Mouse (Mus musculus) stomach, embryonic 14.5 days (tissue): ENCODE results near the gene Rela. TPM values are rescaled to one million over a fixed set of nuclear protein-coding genes. Genes with fewer than 3 reads are reported as not detected.
A peak's percentile ranks its signal among the peaks of the same experiment; 100 is the strongest.

Source experiments
- ATAC-seq: fragments of 200-750 bp; cut with Nextera tagmentation; 2 replicates; pipeline ENCODE4 v1.8.0; 2017; ENCODE audit warnings: low read depth, moderate TSS enrichment; ENCODE audit not compliant: insufficient number of reproducible peaks, insufficient read depth, low FRiP score
- H3K27ac ChIP-seq: fragments of 300-500 bp; sonication (generic); 2 replicates; pipeline ENCODE4 v1.5.1; 2014; ENCODE audit warnings: mild to moderate bottlenecking, low read length, moderate library complexity, mixed read lengths
- H3K27me3 ChIP-seq: fragments of 300-500 bp; sonication (generic); 2 replicates; pipeline ENCODE4 v1.6.1; 2014; ENCODE audit warnings: low read length, control low read depth, mixed read lengths; ENCODE audit not compliant: control insufficient read depth, insufficient read depth
- H3K36me3 ChIP-seq: fragments of 300-500 bp; sonication (generic); 2 replicates; pipeline ENCODE4 v1.6.1; 2014; ENCODE audit warnings: mild to moderate bottlenecking, control low read depth, low read length, moderate library complexity, mixed read lengths; ENCODE audit not compliant: control insufficient read depth, insufficient read depth
- H3K4me1 ChIP-seq: fragments of 300-500 bp; sonication (generic); 2 replicates; pipeline ENCODE4 v1.6.1; 2014; ENCODE audit warnings: low read length, control low read depth, mixed read lengths; ENCODE audit not compliant: control insufficient read depth, insufficient read depth
- H3K4me2 ChIP-seq: fragments of 300-500 bp; sonication (generic); replicated peaks from 2 replicates; pipeline ENCODE4 v1.6.1; 2014; ENCODE audit warnings: low read depth, low read length, control low read depth
- H3K4me3 ChIP-seq: fragments of 300-500 bp; sonication (generic); 2 replicates; pipeline ENCODE4 v1.5.1; 2014; ENCODE audit warnings: low read depth, low read length, control low read depth
- H3K9ac ChIP-seq: fragments of 300-500 bp; sonication (generic); replicated peaks from 2 replicates; pipeline ENCODE4 v1.6.1; 2014; ENCODE audit warnings: low read depth, mild to moderate bottlenecking, control low read depth, low read length, moderate library complexity, mixed read lengths
- H3K9me3 ChIP-seq: fragments of 300-500 bp; sonication (generic); 2 replicates; pipeline ENCODE4 v1.6.1; 2016; ENCODE audit warnings: low read depth, low read length, control low read depth; ENCODE audit not compliant: control insufficient read depth
- WGBS: fragments of 180-500 bp; shearing (Covaris S2); extraction: QIAGEN DNeasy Blood & Tissue Kit; methylation state at CpG from one replicate; pipeline ENCODE4 v1.1.7; 2014; 5-methylcytosine and 5-hydroxymethylcytosine counted together
- polyA plus RNA-seq: library from polyadenylated mRNA; unstranded; fragments of >200 nt; fragmentation: Nextera tagmentation; extraction: Ambion mirVana; gene quantifications from 2 replicates; pipeline ENCODE4 v1.2.1, GENCODE M21; 2014

Gene Rela
- polyA plus RNA-seq, 1 experiment from 2014 or later, result 49.0 TPM

DNA sequence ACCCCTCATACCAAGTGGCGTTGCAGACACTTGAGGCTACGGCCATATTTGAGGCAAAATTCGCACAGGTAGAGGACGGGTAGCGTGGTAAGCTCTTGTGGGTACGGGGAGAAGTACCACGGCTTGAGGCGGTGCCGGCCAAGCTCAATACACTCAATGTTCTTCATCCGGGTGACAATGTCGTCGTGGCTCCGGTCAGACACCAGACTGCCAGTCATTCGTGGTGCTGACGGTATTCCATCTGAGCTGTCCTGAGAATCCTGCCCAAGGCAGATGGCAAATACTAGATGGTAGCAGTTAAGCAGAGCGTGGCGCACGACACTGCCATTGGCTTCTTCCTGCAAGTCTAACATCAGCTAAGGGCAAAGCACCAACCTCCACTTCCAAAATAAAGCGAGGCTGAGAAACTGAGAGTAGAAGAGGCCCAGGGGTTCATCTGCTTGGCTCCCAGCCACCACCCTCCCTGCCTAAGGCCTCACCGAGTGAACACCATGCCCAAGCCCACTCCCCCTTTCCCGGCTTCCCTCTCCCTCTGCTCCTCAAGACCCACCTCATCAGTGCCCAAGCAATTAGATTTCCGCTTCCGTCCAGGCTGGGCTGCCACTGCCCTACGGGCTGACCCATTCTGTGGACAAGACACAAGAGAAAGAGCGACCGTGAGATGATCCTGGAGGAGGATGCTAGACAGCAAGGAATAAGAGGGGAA, 29.4 kb upstream of the Rela start:
- no peak overlapping the region for H3K4me2 ChIP-seq
- 94% methylated on average over 26 of the region's 26 CpGs for WGBS
- no peak for ATAC-seq
- H3K9me3 ChIP-seq, result no peaks in the 10 kb centered on the region
- no peak overlapping the region for H3K27ac ChIP-seq
- no peak overlapping the region for H3K4me3 ChIP-seq
- no peaks in the 10 kb centered on the region for H3K27me3 ChIP-seq
- H3K36me3 ChIP-seq, result peaks cover 60% of the 10 kb centered on the region
- H3K4me1 ChIP-seq, result peaks cover 16% of the 10 kb centered on the region
- H3K9ac ChIP-seq, result no peak overlapping the region

DNA sequence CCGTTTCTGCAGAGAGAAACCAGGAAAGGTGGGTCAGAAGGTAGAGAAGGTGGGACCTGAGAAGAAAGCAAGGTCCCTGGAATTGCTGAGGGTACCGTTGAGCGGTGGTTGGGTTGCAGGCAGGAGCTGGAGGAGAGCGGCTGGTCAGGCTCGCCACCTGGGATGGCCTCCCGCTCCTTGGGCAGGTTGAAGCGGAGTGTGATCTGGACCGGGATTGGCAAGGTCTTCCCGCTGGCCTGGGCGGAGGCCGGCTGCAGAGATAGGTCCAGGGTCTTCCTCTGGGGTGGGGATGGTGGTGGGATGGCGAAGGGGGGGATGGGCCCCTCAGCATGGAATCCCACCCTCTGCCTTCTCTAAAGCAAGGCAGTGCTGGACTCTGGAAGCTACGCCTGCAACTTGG, 28.6 kb upstream of the Rela start:
- WGBS, result 94% methylated on average over 13 of the region's 13 CpGs
- Histone ChIP-seq H3K27me3 (no peaks in the 10 kb centered on the region), H3K9ac (peak overlapping the region; percentile 71; the same call in 1 of the 2 replicates), H3K4me3 (peak overlapping the region; percentile 61; the same call in 1 of the 2 replicates), H3K27ac (no peak overlapping the region), H3K36me3 (peaks cover 52% of the 10 kb centered on the region), H3K4me1 (peaks cover 10% of the 10 kb centered on the region), H3K9me3 (no peaks in the 10 kb centered on the region), H3K4me2 (peak overlapping the region; percentile 70)
- no peak for ATAC-seq

DNA sequence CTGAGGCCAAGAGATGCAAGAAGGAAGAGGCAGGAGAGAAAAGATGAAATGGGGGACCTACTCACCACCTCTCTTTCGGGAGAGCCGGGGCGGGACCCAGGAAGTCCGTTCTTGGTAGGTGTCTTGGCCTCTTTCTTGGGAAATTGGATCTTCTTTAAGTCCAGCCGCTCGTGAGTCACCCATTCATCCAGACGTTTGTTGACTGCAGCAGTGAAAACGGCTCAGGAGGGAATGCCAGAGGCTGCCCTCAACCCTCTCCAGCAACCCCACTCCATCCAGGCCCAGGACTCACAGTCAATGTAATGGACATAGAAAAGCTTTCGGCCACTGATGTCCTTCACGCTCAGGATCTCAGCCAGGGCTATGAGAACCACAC, 28.1 kb upstream of the Rela start:
- no peaks in the 10 kb centered on the region for H3K27me3 ChIP-seq
- ATAC-seq, result no peak
- H3K4me1 ChIP-seq, result peaks cover 10% of the 10 kb centered on the region
- H3K9ac ChIP-seq, result peak overlapping the region; percentile 71
- peak overlapping the region; percentile 70 for H3K4me2 ChIP-seq
- H3K27ac ChIP-seq, result peak overlapping the region; percentile 97; the same call in 1 of the 2 replicates
- peaks cover 47% of the 10 kb centered on the region for H3K36me3 ChIP-seq
- peak overlapping the region; percentile 61 for H3K4me3 ChIP-seq
- H3K9me3 ChIP-seq, result no peaks in the 10 kb centered on the region
- 59% methylated on average over 10 of the region's 10 CpGs for WGBS

DNA sequence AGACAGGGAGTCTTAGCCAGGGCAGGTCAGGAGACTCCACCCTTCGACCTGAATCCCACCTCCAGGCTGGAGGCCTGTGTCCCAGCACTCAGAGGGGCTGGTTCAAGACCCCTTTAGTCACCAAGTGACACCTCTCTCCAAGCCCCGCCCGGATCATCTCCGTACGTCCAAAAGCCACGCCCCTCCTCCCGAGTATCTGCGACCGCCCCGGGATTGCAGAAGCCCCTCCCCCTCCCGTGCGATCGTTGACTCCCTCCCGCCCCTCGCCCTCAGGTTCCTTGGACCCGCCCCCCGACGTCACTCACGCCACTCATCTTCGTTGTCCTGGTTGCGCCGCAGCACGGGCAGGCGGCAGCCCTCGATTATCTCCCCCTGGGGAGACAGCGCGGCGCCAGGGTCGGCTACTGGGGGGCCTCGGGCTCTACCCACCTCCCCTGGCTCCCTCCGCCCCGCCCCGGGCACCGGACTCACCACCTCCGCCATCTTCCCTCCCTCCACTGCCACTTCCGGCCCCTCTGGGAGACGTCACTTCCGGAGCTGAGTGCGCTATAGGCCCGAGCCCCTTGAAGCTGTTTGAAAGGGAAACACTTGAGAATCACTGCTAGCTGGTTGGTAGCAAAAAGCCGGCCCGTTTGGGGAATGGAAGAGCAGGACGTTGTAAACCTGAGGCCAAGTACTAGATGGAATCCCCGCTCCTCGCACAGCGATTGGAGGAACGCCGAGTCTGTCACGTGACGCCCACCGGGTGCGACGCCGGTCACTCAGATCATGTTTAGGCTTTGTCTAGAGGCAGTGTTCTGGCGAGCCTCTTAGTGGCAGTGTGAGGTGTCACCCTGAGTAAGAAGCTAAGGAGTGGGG, 27.5 kb upstream of the Rela start, which contains the start of gene Kat5:
TSS of gene Kat5 (minus strand) at position 691 of the 858 bp plus-strand sequence.
- Histone ChIP-seq H3K9ac (peak within 1 kb of the TSS; percentile 71), H3K27me3 (no peaks in the 10 kb centered on the region), H3K27ac (peak within 1 kb of the TSS; percentile 97), H3K4me2 (peak within 1 kb of the TSS; percentile 70), H3K36me3 (peaks cover 41% of the 10 kb centered on the region), H3K4me3 (peak within 1 kb of the TSS; percentile 61), H3K4me1 (peaks cover 10% of the 10 kb centered on the region), H3K9me3 (no peaks in the 10 kb centered on the region)
- under 1% methylated on average over 54 of the region's 55 CpGs for whole genome bisulfite sequencing
- peak; percentile 91 for ATAC-seq

DNA sequence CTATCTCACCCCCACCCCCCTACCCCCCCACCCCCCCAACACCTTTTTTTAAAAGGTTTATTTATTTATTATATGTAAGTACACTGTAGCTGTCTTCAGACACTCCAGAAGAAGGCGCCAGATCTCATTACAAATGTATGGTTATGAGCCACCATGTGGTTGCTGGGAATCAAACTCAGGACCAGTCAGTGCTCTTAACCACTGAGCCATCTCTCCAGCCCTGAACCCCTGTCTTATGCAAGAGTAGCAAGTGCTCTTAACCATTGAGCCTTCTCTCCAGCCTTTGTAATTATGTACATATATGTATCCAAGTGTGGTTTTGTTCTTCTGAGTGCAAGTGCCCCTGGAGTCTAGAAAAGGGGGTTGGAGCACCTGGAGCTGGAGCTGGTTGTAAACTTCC, 25.3 kb upstream of the Rela start:
- WGBS, result 93% methylated on average over 1 of the region's 1 CpGs
- Histone ChIP-seq H3K9me3 (no peaks in the 10 kb centered on the region), H3K27ac (no peak overlapping the region), H3K9ac (no peak overlapping the region), H3K4me1 (peaks cover 10% of the 10 kb centered on the region), H3K36me3 (peaks cover 19% of the 10 kb centered on the region), H3K4me3 (no peak overlapping the region), H3K4me2 (no peak overlapping the region), H3K27me3 (no peaks in the 10 kb centered on the region)
- no peak for ATAC-seq

DNA sequence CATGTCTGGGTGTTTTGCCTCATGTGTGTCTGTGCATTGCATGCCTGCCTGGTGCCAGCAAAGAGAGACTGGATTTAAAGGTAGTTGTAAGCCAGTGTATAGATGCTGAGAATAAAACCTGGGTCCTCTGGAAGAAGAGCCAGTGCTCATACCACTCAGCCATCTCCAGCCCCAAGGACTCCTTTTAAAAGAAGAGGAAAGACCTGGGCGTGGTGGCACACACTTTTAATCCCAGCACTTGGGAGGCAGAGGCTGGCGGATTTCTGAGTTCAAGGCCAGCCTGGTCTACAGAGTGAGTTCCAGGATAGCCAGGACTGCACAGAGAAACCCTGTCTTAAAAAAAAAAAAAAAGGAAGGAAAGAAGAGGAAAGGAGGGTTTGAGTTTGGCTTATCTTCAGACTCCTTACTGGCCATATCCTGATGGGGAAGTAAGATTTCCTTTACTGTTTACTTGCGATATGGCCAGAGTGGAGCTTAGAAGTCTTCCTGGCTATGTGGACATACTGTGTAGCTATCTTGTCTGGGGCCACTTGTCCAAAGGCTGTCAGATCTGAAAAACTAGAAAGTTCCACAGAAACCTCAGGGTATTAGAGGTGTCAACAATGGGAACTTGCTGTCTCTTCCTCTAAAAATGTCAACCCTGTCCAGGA, 24.4 kb upstream of the Rela start:
- Histone ChIP-seq H3K9me3 (no peaks in the 10 kb centered on the region), H3K27ac (no peak overlapping the region), H3K27me3 (no peaks in the 10 kb centered on the region), H3K4me1 (peaks cover 10% of the 10 kb centered on the region), H3K36me3 (peaks cover 10% of the 10 kb centered on the region), H3K4me3 (no peak overlapping the region), H3K4me2 (no peak overlapping the region), H3K9ac (no peak overlapping the region)
- ATAC-seq, result no peak
- WGBS, result 68% methylated on average over 3 of the region's 3 CpGs

DNA sequence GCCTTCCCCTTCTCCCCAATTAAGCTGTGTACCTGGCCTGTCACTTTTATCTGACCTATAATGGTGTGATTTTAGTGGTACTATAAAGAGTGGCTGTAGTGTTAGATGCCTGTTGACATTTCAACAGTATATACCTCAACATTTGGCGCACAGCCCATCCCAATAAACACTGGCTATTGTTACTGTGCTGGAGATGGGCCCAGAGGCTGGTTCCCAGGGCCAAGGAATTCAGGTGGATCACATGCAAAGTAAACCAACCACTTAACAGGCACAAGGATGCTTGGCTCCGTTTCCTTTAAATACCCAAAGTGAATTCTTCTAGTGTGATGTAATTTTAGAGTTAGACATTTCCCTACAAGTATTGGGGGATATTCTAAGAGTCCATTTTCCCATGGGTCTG, 22.3 kb upstream of the Rela start:
- Histone ChIP-seq H3K27me3 (no peaks in the 10 kb centered on the region), H3K4me1 (no peaks in the 10 kb centered on the region), H3K4me2 (no peak overlapping the region), H3K9ac (no peak overlapping the region), H3K36me3 (no peaks in the 10 kb centered on the region), H3K9me3 (no peaks in the 10 kb centered on the region), H3K4me3 (no peak overlapping the region), H3K27ac (no peak overlapping the region)
- WGBS, result 66% methylated on average over 2 of the region's 2 CpGs
- no peak for ATAC-seq

DNA sequence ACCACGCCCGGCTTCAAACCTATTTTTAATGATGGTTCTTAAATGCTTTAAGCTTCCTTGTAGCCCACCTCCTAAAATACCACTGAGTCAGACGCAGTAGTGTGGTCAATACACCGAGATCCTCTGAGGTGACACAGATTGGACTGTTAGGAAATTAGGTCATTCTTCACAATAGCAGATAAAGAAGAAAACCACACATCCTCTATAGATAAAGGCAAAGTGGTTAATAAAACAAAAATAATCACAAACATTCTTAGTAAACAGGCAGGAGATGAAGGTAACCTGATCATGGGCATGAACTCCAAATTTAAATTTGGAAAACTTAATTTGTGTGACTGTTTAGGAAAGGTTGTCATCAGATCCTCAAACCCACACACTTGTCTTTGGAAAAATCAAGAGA, 17.3 kb upstream of the Rela start:
- Histone ChIP-seq H3K4me1 (no peaks in the 10 kb centered on the region), H3K9ac (no peak overlapping the region), H3K4me3 (no peak overlapping the region), H3K27me3 (no peaks in the 10 kb centered on the region), H3K4me2 (no peak overlapping the region), H3K36me3 (no peaks in the 10 kb centered on the region), H3K9me3 (no peaks in the 10 kb centered on the region), H3K27ac (no peak overlapping the region)
- ATAC-seq, result no peak
- 78% methylated on average over 4 of the region's 4 CpGs for WGBS
